Mouse (Mus musculus): ENCODE measurements around the gene Zfp61.

- TF ChIP-seq POLR2A (IDR thresholded peaks at IDR 0.05; ENCODE audit: low read depth, low read length) (no peak), CTCF (IDR thresholded peaks at IDR 0.05; ENCODE audit: extremely low read depth, insufficient read length, insufficient replicate concordance, low read depth, low read length) (no peak)
These were observed 25.5 kb upstream of the Zfp61 start for GRCm38 (mm10) chr7:24326273-24327135.

All from small intestine, adult 2 months (tissue).